Mouse (Mus musculus) layer of hippocampus, postnatal 14 days (tissue): Measurements from ENCODE around the gene C8a. TPM values are rescaled to one million over a fixed set of nuclear protein-coding genes. Genes with fewer than 3 reads are reported as not detected.

Source experiments
- DNase-seq, 2 experiments: peaks; one replicate each; pipeline ENCODE4 v3.0.0; 2021 to 2022; ENCODE audit warnings: low spot score in 2 of 2, mixed read lengths in 1 of 2
- total RNA-seq, 2 experiments: library from RNA; stranded (reverse); gene quantifications; 2 replicates each; pipeline ENCODE4 v1.2.3; 2021

C8a gene
- total RNA-seq, 2 experiments from 2014 or later: not detected

DNA sequence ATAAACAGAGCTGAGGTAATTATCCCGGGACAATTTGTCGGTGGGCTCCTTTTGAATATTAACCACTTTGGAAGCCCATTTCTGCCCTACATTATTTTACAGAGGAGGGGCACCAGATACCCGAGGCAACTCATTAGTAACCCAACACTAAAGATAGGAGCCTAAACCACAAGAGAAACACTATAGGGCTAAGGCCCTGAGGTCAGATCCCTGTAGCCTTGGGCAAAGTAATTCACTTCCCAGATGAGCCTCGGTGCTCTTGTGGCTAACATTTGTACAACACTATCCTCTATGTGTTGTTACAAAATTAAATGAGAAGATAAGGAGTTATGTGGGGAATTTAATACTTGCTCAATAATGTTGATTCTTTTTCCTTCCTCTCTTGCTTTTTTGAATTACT is 32.7 kb downstream of the C8a start:
- DNase-seq: no peak

DNA sequence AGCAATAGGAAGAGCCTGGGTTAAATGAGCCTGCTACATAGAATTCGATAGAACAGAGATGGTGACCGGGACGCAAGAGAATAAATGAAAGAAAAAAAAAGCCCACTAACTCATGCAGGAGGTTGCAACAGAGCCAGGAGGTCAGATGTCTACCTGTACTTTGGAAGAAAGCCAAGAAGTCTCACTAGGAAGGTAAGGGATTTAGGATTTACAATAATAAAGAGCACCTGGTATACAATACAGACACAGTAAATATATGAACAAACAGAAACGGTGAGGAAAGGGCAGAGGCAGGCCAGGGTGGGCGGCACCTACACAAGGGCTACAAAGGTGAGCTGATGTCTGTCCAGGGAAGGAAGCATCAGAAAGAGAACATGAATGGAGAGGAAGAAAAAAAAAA is 34.0 kb downstream of the C8a start:
- no peak for DNase-seq

DNA sequence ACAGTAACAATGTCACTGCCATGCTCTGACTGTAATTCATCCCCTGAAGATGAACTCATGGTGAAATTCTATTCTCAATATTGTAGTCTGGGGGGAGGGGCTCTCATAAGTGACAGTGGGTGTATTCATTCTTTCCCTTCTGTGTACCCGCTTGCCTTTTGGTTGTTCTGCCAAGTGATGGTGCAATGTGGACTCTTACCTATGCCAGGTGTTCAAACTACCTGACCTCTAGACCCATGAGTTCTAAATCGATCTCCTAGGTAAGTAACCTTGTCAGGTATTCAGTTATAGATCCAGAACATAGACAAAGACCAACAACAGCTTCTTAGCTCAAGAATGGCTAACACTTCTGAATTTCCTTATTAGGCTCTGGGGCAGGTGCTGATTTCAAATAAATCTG is 37.9 kb downstream of the C8a start:
- no peak for DNase-seq

DNA sequence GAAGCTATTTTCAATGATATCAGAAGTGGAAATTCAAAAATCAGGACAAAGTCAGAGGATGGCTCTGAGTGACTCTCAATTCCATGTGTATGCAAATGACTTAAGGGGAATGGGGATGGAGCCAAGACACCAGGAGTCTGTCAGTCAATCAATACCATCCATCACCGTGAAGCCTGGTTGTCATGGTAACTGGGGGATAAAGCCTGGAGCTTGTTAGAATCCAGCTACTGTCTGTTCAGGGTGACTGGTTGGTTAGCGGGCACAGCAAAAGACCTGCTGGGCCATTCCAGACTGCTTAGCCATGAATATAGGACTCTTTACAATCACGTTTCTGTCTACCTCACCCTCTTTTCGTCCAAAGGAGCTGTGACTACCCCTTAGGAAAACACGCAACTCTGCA is 41.1 kb downstream of the C8a start:
- peak; percentile 11 to 53 for DNase-seq

DNA sequence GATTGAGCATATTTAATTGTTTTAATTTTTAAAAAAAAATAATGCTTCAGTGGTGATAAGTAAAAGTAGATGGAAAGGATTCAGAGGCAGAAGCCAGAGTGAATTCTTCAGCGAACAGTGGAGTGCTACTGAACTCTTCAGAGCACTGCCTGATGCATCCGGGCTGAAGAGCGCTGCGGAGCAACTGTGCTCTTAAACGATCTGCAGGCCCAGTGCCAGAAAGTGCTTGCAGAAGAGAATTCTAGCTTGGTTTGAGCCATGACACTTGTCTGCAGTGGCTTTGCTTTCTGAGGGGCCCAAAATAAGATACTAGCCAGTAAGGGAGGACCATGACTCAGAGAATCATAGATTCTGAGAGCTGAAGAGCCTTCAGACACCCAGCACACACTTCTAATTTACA is 47.3 kb downstream of the C8a start:
- peak in 1 of 2 experiments; percentile 22 for DNase-seq

DNA sequence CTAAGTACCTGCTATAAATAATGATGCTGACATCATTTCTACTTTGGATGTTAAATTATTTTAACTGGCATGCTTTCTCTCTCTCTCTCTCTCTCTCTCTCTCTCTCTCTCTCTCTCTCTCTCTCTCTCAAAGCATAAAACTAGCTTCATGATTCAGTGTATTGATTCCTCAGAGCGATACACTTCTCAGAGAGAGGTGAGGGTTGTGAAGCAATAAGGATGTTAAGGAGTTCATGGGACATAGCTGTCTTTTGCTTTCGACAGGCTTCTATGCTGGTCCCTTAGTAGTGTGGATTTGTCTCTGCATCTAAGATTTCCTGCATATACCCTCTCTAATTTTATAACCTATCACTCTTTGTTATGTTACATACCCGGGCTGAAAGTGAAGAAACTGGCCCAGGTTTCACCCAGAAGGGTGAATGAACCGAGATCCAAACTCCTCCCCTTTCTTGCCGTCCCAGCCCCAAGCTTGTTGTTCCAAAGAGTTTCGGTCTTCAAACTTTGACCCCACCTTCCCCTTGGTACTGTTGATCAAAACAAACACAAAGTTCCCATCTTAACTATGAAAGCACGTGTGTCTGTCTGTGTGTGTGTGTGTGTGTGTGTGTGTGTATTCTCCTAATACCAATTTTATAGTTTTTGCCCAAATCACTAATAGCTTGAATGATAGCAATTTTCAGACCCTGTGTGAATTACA is 51.7 kb downstream of the C8a start:
- no peak for DNase-seq

DNA sequence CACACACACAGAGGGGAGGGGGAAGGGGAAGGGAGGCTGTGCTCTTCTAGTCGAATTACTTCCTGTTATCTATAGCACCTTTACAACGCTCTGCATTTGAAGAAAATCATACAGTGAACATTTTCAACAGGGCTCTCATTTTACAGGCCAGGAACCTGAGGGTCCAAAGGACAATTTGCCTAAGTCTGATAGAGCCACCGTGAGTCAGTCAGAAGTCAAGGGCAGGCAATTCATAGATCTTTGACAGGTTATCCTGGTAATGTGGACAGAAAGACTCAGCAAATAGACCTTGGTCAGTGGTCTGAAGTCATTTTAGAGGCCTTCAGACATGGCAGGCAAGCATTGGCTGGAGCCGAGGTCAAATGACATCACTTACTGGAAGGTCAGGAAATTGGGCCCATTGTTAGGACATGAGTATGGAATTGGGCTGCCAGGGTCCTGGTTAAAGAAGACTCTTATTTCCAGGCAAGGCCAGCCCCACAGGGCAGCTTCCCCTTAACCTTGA is 52.5 kb downstream of the C8a start:
- no peak for DNase-seq

DNA sequence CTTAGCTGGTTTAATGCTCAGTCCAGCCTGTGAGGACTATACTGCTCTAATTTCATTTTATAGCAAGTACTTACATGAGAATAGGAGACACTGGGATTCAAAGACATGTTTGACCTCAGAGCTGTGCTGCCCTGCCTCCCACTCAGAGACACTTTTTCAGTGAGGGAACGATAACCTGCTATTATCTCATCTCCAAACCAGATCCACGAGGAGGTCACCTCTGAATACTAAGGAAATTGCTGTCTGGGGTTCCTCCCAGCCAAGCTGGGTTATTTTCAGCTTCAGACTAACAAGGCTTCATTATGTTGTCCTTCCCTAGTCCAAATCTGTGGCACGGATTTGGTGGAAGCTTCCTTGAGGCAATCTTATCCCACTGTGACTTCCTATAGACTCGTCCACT is 56.3 kb downstream of the C8a start:
- DNase-seq: no peak

DNA sequence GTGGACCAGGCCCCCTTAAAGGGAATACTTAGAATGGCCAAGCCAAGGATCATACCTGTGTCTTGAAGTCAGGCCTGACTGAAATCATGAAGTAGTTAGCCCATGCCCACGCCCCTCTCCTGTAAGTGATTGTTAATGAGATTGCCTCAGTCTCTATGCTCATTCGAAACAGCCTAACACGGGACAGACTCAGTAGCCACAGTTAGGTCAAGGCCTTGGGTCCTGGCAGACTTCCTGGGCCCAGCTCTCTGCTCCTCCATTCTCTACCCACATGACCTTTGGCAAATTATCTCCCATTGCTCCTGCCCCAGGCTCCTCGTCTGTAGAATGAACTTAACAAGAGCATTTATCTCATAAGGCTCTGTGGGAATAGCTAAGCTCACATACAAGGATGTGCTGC is 57.2 kb downstream of the C8a start:
- no peak for DNase-seq

DNA sequence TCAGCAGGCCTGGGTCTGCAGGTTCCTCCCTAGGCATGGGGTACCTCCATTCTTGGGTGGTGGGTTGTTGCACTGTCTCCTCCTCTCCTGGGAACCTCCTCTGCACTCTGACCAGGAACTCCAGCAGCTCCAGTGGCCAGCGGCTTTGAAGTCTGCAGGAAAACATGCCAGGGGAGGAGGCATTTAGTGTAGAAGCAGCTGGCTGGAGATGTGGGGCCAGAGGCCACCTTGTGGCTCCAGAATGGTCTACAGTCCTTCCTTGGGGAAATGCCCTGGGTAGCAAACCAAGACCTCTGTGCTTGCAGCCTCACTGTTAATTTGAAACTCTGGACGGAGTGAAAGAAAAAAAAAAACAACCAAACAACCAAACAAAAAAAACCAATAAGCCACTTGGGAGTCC is 58.7 kb downstream of the C8a start:
- DNase-seq: no peak

DNA sequence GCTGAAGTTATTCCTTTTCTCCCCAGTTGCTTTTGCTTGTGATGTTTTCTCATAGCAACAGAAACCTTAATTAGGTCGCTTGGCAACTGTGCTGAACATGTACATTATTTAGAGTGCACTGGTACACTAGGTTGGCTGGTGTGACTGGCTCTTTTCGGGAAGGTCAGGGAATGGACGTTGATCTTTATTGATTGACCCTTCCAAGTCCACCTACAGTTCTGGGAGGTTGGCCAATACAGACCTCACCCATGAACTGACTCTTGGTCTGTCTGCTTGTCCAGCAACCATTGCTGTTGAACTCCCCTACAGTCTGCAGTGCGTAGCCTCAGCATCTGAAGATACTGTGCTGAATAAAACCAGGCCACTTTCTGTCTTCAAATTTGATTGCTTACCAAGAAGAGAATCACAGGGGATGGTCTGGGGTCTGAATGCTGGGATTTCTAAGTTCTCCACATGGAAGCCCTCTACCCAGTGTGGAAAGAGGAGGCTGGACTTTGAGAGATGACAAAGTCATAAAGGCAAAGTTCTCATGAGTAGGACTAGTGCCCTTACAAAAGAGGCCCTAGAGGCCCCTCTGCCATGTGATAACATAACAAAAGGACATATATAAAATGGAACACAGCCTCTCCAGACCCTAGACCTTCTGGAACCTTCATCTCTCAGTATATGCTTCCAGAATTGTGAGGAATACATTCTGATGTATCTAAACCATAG is 59.5 kb downstream of the C8a start:
- no peak for DNase-seq

DNA sequence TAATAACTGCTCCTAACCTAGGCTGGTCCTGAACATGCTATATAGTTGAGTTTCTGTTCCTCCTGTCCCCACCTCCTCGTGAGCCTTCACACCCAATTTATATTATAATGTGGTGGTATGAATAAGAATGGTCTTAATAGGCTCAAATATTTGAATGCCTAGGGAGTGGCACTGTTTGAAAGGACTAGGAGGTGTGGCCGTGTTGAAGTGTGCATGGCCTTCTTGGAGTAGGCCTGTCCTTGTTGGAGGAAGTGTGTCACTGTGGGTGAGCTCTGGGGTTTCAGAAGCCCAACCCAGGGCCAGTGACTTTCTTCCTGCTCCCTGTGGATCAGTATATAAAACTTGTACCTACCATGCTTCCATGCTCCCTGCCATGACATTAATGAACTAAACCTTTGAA is 62.6 kb downstream of the C8a start:
- no peak for DNase-seq

DNA sequence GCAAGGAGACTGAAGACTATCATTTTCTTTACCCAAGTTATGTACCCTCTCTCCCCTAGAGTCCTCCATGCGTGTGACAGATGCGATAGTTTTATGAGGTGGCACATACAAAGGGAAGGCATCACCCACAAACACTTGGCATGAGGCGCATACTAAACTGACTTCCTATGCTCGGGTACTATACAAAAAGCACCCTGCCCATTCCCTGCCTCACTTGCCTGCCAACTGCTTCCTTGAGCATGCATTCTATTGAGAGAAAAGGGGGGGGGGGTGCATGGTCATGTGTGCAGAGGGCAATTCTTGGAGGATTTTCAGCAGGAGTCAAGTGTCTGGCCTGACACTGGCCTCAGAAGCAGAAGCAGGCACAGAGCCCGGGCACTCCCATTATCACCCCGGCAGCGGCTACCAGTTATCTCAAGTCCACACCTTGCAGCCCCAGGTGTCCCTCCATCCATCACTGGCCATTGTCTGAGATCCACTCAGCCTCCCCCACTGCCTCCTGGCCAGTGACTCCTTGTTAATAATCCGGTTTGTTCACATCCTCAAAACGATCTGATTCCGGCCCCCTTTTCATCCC is 65.4 kb downstream of the C8a start:
- no peak for DNase-seq

DNA sequence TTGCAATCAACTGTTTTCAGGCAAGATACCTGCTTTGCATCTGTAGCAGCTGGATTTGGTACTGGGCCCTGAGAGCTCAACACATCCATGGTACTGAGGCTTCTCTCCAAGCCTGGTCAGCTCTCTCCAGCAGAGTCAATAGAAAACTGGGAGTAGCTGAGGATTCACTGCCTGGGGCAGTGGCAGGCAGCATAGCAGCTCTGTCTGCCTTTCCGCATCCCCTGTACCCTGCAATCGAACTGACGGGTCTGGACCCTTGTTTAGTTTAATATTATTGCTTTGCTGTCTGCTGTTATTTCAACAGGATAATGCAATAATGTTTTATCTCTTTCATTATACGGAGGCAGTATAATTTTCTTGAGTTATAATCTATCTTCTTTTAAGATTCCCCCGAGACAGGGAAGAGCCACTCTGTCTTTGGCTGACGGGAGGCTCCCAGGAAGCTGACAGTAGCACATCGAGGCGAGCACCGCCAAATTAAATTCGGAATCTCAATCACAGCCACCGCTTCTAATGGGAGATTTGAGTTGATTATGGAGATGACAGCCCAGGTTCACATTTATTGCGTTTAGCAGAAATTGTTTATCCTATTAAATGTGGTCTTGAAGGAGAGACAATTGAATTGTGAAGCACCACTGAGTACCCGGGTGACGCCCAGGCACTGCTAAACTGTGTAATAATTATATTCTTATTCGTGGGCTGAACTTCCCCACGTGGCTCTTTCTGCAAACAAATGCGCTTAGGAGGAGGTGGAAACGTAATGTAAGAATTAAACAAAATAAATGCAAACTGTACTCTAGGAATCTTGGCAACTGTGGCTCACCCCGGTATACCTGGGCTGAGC is 70.6 kb downstream of the C8a start:
- no peak for DNase-seq

DNA sequence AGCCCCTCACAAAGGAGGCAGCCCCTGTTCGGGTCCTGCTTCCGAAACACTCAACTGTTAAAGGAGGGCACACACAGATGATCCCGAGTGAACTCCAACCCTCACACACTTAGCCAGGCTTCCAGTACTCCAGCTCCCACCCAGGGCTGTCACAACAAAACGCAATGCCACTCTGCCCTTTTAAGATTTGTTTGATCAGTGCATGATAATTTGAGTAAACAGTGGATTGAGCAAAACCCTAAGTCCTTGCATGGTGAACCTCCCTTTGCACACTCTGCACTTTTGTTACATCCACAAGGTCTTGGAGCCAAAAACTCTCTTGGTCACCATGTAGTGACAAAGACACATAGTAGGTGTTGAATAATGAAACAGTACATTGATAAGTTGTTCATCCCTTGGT is 72.1 kb downstream of the C8a start:
- no peak for DNase-seq

DNA sequence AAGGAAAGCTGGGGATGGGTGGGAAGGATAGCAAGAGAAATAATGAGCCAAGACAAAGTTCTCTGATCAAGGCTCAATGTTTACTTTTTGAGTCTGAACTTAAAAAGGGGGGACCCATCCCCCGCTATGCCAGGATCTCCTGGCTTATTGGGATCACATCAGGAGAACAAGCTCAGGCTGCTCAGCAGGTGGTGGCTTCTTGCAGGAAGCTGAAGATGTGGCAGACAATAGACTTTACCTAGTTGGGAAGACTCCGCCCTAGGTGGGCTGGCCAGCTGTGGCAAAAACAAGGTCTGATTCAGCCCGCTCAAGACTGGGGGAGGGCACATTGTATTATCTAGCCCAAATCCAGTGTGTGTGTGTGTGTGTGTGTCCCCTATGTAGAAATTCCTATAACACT is 74.6 kb downstream of the C8a start:
- DNase-seq: no peak

DNA sequence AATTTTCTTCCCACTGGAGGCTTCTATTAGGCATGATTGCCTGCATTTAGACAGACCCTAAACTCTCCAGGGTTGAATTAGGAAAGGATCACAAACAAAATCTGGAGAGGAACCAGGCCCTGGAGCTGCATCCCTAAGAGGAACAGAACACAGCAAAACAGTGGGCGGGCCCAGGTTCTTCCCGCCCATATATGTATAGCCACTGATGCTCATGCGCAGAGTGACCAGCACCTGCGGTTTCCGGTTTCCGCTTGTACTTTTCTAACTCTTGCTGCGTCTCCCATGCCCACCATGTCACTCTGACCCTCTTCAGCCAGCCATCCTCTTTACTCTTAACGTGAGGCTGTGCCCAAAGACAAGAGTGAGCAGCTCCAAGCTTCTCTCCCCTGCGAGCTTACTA is 77.2 kb downstream of the C8a start:
- DNase-seq: no peak

DNA sequence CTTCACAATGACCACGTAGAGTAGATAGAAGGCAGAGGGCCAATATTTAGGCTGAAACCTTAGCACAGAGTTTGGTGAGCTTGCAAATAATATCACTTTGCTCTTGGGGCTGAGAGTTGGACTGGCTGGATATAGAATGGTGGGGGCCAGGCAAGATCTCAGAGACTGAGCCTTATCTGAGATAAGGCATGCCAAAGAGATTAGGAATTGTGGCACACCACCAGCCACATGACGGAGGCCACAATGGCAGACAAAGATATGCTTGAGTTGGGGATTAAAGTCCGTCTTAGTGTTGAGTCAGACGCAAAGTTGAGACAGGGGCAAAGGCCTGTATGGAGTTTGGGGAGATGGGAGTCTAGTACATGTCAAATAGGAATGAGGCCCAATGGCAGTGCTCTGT is 84.1 kb downstream of the C8a start:
- no peak for DNase-seq

DNA sequence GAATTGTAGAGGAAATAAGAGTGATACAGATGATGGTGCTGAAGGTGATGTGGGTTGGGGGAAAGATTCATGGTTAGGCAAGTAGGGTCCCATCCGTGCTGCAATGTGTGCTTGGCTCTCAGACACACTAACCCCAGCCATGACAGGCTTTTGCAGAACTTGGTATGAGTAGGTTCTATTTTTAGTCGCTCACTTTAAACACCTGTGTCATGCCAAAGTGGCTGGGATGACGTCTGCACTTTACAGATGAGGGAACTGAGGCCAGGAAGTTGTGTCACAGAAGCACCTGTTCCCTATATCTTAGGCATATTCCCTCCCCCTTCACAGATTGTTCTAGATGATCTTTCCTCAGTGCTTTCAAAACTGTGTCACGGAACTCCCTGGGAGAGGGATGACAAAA is 93.9 kb downstream of the C8a start:
- DNase-seq: no peak

DNA sequence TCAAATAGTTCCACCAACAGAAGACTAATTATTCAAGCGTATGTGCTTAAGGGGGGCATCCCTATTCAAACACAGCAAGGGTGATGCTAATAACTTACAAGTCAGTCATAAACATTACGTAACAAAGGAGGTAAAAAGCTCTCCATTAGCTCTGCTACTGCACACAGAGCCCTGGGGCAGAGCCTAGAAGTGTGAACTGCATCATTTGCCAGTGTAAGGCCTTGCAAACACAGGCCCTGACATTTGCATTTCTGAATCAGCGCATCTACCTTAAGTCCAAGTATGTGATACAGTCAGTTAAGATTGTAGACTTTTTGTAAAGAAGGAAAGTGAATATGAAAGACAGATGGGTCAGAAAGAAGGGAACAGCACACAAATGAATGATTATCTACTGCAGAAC is 94.8 kb downstream of the C8a start:
- no peak for DNase-seq

DNA sequence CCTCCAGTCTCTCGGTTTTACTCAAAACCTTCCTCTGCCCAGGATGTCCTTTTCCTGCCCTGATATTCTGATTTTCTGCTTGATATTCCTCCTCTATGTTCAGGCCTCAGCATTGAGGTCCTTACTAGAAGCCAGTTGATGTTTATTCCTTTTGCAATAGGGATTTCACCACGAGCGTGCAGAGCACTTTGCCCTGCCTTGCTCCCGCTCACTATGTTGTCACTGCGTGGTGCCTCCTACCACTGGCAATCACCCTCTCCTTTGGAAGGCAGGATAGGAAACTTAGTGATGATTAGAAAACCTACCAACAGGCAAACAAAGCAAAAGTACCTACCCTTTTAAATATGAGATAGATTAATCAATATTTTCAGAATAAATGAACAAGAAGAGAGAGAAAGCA is 96.7 kb downstream of the C8a start:
- no peak for DNase-seq

DNA sequence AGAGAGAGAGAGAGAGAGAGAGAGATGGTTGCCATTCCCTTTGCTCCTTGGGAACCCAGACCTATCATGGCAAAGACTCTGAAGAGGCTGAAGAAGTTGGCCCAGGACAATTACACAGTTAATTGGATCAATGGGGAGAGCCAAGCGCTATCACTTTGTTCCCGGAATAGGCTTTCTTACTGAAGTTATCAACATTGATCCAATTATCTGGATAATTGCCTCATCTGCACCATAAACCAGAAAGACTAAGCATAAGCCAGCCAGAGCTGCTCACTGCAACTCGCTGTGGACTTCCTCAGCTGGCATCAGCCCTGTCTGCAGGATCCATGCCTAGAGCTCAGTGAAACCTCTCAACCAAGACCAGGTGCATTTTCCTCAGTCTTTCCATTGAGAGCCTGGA is 100.6 kb downstream of the C8a start:
- DNase-seq: no peak
